Mouse (Mus musculus): ENCODE results near the gene Gorasp1.

GRCm38 (mm10) chr9:119984536-119985011 lies 47.2 kb upstream of the Gorasp1 start, which contains the start of gene Csrnp1:
- TF ChIP-seq GATA1 (IDR thresholded peaks at IDR 0.05; ENCODE audit: borderline replicate concordance, low read length) (no peak), FLI1 (IDR thresholded peaks at IDR 0.05; ENCODE audit: low read length) (no peak)

Data from megakaryocyte, embryonic 14.5 days (primary cell).